Mouse (Mus musculus) thymus, adult 2 months (tissue): ENCODE results near the gene Kif5c.

Experiments used
- CTCF ChIP-seq: fragments of 200-500 bp; IDR thresholded peaks from 2 replicates; pipeline ENCODE4 v1.5.1; 2012; ENCODE audit warnings: mild to moderate bottlenecking, control low read depth, low read length, moderate library complexity, borderline replicate concordance; ENCODE audit not compliant: control insufficient read depth, poor library complexity, insufficient read depth; ENCODE audit errors: extremely low read depth
- POLR2A ChIP-seq: fragments of 200-500 bp; IDR thresholded peaks from 2 replicates; pipeline ENCODE4 v1.6.1; 2012; ENCODE audit warnings: mild to moderate bottlenecking, low read length, control low read depth, moderate library complexity; ENCODE audit not compliant: control insufficient read depth, poor library complexity, insufficient read depth; ENCODE audit errors: extremely low read depth

GRCm38 (mm10) chr2:49741026-49741425 is 121.9 kb downstream of the Kif5c start:
- TF ChIP-seq POLR2A (no peak), CTCF (no peak)
